Mouse (Mus musculus): Measurements from ENCODE around the gene Zfp607b. TPM values are rescaled to one million over a fixed set of nuclear protein-coding genes. Genes with fewer than 3 reads are reported as not detected.
A peak's percentile ranks its signal among the peaks of the same experiment; 100 is the strongest.

The Zfp607b gene
- polyA plus RNA-seq, 1 experiment from 2014 or later, result 6.6 TPM

DNA sequence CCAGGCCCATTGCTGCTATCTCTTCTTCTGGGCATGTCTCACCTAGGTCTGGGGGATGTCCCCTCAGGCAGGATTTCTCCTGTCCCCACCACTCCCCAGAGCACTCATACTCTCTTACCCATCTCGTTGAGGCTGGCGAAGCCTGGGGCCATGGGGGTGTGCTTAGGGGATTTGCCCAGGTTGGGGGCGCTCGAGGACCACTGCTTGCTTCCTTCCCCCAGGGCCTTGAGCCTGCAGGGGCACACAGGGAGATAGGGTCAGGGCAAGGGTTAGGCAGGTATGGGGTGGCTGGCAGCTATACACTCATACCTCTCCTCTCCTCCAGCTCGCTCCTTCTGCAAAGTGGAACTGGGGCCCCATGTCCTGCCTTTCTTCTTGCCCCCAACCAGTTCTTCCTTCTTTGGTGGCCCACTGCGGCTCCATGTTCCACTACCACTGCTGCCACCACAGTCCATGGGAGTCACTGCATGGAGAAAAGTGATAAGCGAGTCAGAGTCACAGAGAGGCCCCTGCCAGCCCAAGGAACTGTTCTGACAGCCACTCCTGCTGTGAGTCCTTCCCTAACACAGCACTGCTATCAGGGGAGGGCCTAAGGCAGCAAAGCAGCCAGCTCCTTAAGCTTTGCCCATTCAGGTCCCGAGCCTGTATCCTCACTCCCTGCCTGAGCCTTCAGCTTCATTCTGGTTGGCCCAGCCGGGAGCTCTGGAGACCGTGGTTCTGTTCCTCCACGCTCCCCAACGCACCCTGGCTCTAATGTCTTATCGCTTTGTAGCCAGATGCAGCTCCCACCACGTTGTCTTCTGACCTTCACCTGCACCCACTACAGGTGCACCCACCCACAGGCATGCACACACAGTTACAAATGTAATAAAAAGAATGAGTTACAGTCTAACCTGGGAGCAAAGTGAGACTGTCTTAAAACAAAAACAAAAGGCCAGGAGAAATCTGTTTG, 30.2 kb upstream of the Zfp607b start:
- no peak for DNase-seq (ENCODE audit: low spot score)
- Histone ChIP-seq H3K4me1 (replicated peaks) (peaks cover 10% of the 10 kb centered on the region), H3K27me3 (ENCODE audit: insufficient read depth, poor library complexity, severe bottlenecking) (peaks cover 58% of the 10 kb centered on the region), H3K9me3 (no peaks in the 10 kb centered on the region), H3K27ac (no peak overlapping the region), H3K4me3 (no peak overlapping the region), H3K36me3 (peaks cover 69% of the 10 kb centered on the region)
- 56% methylated on average over 14 of the region's 14 CpGs for WGBS

- Histone ChIP-seq H3K36me3 (peaks cover 81% of the 10 kb centered on the region), H3K4me1 (replicated peaks) (0 out of 2 replicates have a peak, but pooled peaks cover 6% of the 10 kb centered on the region), H3K27me3 (ENCODE audit: insufficient read depth, poor library complexity, severe bottlenecking) (peaks cover 27% of the 10 kb centered on the region)
Observed at GRCm38 (mm10) chr7:27662038-27662437, 27.1 kb upstream of the Zfp607b start.

DNA sequence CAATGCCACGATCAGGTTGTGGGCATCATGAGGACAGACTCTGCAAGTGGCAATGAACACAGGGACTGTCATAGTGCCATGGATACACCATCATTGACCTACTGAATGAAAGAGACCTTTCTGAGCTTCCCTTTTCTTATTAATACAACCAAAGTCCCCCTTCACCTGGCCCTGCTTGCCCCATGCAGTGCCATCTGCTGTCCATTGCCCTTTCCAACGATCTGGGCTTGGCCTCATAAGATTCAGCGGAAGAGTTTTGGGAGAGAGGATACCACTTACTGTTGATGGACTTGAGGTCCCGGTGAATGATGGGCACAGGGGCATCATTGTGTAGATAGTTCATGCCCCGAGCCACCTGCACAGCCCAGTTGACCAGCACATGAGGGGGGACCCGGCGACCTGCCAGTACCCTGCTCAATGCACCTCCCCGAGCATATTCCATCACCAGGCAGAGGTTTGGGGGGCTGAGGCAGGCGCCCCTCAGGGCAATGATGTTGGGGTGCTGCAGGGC, 16.0 kb upstream of the Zfp607b start:
- DNase-seq (ENCODE audit: low spot score), result no peak
- WGBS, result 56% methylated on average over 9 of the region's 9 CpGs
- H3K9me3 ChIP-seq, result peaks cover 3% of the 10 kb centered on the region; the same call in 1 of the 2 replicates
- H3K4me1 ChIP-seq (replicated peaks), result peaks cover 36% of the 10 kb centered on the region
- H3K4me3 ChIP-seq, result peak overlapping the region; percentile 97
- H3K27me3 ChIP-seq (ENCODE audit: insufficient read depth, poor library complexity, severe bottlenecking), result no peaks in the 10 kb centered on the region
- peak overlapping the region; percentile 95 for H3K27ac ChIP-seq
- H3K36me3 ChIP-seq, result peaks cover 39% of the 10 kb centered on the region

More at GRCm38 (mm10) chr7:27662038-27662437, 27.1 kb upstream of the Zfp607b start:
- WGBS, result 95% methylated on average over 4 of the region's 4 CpGs
- H3K27ac ChIP-seq, result no peak overlapping the region
- DNase-seq (ENCODE audit: low spot score), result no peak
- no peak overlapping the region for H3K4me3 ChIP-seq
- no peaks in the 10 kb centered on the region for H3K9me3 ChIP-seq

DNA sequence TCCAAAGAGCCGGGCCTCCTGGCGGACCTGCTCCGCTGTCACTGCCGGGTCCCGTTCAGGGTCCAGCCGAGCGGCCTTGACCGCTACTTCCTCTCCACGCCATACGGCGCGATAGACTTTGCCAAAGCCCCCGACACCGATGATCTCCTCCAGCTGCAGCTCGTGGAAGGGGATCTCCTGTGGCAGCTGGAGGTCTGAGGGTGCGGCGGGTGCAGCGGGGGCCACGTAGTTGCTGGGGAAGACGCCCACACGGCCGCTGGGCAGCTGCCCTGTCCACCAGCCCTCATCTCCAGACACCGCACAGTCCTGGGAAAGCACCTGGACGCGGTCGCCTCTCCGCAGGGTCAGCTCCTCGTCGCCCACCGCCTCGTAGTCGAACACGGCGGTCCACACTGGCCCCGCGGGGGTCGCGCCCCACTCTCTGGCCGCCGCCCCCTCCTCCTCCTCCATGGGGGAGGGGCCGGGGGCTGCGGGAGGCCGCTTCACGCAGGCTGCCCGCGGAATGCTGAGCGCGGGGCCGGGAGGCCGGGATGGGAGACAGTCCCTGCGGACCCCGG, 15.5 kb upstream of the Zfp607b start:
- Histone ChIP-seq H3K27ac (peak overlapping the region; percentile 95), H3K27me3 (ENCODE audit: insufficient read depth, poor library complexity, severe bottlenecking) (no peaks in the 10 kb centered on the region), H3K9me3 (no peaks in the 10 kb centered on the region), H3K4me3 (peak overlapping the region; percentile 97), H3K4me1 (replicated peaks) (peaks cover 36% of the 10 kb centered on the region), H3K36me3 (peaks cover 33% of the 10 kb centered on the region)
- peak; percentile 36 for DNase-seq (ENCODE audit: low spot score)
- WGBS, result 1% methylated on average over 52 of the region's 52 CpGs

DNA sequence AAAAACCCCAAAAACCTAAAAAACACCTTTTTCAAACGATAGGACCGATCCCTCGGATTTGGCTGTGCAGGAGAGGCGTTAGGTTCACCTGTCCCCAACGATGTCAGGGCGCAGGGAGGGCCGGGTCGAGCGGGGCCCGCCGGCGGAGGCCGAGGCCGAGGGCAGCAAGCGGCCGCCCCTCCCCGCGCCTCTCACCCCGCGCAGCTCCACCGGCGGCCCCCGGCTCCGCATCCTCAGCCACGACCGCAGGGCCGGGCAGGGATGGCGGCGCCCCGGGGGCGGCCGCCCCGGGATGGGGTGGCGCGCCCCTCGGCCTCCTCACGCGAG, 15.0 kb upstream of the Zfp607b start:
- Histone ChIP-seq H3K9me3 (no peaks in the 10 kb centered on the region), H3K4me3 (peak overlapping the region; percentile 97), H3K4me1 (replicated peaks) (peaks cover 36% of the 10 kb centered on the region), H3K27me3 (ENCODE audit: insufficient read depth, poor library complexity, severe bottlenecking) (no peaks in the 10 kb centered on the region), H3K27ac (peak overlapping the region; percentile 95), H3K36me3 (peaks cover 28% of the 10 kb centered on the region)
- DNase-seq (ENCODE audit: low spot score), result no peak
- WGBS, result under 1% methylated on average over 38 of the region's 38 CpGs

- no peaks in the 10 kb centered on the region for H3K27me3 ChIP-seq (ENCODE audit: insufficient read depth, poor library complexity, severe bottlenecking)
- no peaks in the 10 kb centered on the region for H3K9me3 ChIP-seq
- DNase-seq (ENCODE audit: low spot score), result peak; percentile 94
- H3K4me3 ChIP-seq, result peak within 1 kb of the TSS; percentile 97
- H3K27ac ChIP-seq, result peak within 1 kb of the TSS; percentile 95
- peaks cover 36% of the 10 kb centered on the region for H3K4me1 ChIP-seq (replicated peaks)
- WGBS, result under 1% methylated on average over 31 of the region's 31 CpGs
- H3K36me3 ChIP-seq, result peaks cover 24% of the 10 kb centered on the region
Observed at GRCm38 (mm10) chr7:27674522-27675221, 14.5 kb upstream of the Zfp607b start, which contains the start of gene Map3k10. Gene Map3k10, minus strand, starts transcription at chr7:27674598.

GRCm38 (mm10) chr7:27675222-27675612, 13.9 kb upstream of the Zfp607b start:
- whole genome bisulfite sequencing, result 32% methylated on average over 14 of the region's 14 CpGs
- Histone ChIP-seq H3K4me1 (replicated peaks) (peaks cover 36% of the 10 kb centered on the region), H3K36me3 (peaks cover 19% of the 10 kb centered on the region), H3K27ac (peak overlapping the region; percentile 95), H3K9me3 (no peaks in the 10 kb centered on the region), H3K27me3 (ENCODE audit: insufficient read depth, poor library complexity, severe bottlenecking) (no peaks in the 10 kb centered on the region), H3K4me3 (peak overlapping the region; percentile 97)
- DNase-seq (ENCODE audit: low spot score), result no peak

DNA sequence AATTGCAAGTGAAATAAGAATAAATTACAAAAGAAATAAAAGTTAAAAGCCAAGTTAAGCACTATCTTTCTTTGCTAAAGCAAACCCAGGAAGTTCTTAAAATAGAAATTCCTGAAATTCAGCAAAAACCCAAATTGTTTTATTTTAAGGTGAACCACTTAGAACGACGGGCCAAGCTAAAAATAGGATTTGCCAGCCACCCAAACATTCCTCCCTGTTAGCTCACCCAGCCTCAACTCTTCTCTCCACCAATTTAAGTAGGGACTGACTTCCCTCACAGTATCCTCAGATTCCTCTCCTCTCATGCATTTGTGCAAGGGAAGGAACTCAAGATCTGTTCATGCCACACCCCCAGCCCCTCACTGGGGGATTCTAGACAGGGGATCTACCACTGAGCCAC, 5.9 kb upstream of the Zfp607b start:
- no peak for DNase-seq (ENCODE audit: low spot score)
- no peak overlapping the region for H3K4me3 ChIP-seq
- H3K9me3 ChIP-seq, result no peaks in the 10 kb centered on the region
- H3K27ac ChIP-seq, result no peak overlapping the region
- no peaks in the 10 kb centered on the region for H3K36me3 ChIP-seq
- H3K27me3 ChIP-seq (ENCODE audit: insufficient read depth, poor library complexity, severe bottlenecking), result no peaks in the 10 kb centered on the region
- peaks cover 7% of the 10 kb centered on the region; the same call in 1 of the 2 replicates for H3K4me1 ChIP-seq (replicated peaks)
- WGBS, result 82% methylated on average over 2 of the region's 2 CpGs

GRCm38 (mm10) chr7:27685220-27685619, 3.9 kb upstream of the Zfp607b start:
- H3K4me1 ChIP-seq (replicated peaks), result peaks cover 20% of the 10 kb centered on the region
- peak overlapping the region; percentile 32 for H3K4me3 ChIP-seq
- H3K36me3 ChIP-seq, result no peaks in the 10 kb centered on the region
- no peaks in the 10 kb centered on the region for H3K9me3 ChIP-seq
- H3K27ac ChIP-seq, result peak overlapping the region; percentile 67; the same call in 1 of the 2 replicates
- WGBS, result 45% methylated on average over 5 of the region's 5 CpGs
- no peaks in the 10 kb centered on the region for H3K27me3 ChIP-seq (ENCODE audit: insufficient read depth, poor library complexity, severe bottlenecking)
- no peak for DNase-seq (ENCODE audit: low spot score)

DNA sequence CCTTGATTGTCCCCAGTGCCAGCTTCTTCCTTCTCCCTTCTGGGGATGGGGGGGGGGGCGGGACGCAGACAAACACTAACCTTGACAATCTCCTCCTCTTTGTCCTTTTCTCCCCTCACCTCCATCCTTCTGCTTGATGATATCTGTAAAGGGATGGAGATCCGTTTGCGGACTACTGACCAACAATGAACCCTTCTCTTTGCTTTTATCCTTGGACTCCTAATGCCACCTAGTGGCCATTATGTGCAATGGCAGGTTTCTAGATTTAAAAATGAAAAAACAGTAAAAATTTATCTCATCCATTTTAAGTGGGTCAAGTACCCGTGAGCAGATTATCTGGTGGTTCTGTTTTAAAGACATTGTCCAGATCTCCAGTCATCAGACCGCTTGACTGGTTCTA, 3.5 kb upstream of the Zfp607b start:
- H3K4me1 ChIP-seq (replicated peaks), result peaks cover 21% of the 10 kb centered on the region
- no peaks in the 10 kb centered on the region for H3K9me3 ChIP-seq
- no peaks in the 10 kb centered on the region for H3K27me3 ChIP-seq (ENCODE audit: insufficient read depth, poor library complexity, severe bottlenecking)
- H3K36me3 ChIP-seq, result no peaks in the 10 kb centered on the region
- 1% methylated on average over 6 of the region's 6 CpGs for WGBS
- H3K4me3 ChIP-seq, result peak overlapping the region; percentile 32
- H3K27ac ChIP-seq, result peak overlapping the region; percentile 67; the same call in 1 of the 2 replicates
- peak; percentile 42 for DNase-seq (ENCODE audit: low spot score)

GRCm38 (mm10) chr7:27687043-27687442, 2.1 kb upstream of the Zfp607b start:
- DNase-seq (ENCODE audit: low spot score), result no peak
- Histone ChIP-seq H3K36me3 (no peaks in the 10 kb centered on the region), H3K27me3 (ENCODE audit: insufficient read depth, poor library complexity, severe bottlenecking) (no peaks in the 10 kb centered on the region), H3K4me3 (no peak overlapping the region), H3K9me3 (no peaks in the 10 kb centered on the region), H3K4me1 (replicated peaks) (peaks cover 21% of the 10 kb centered on the region), H3K27ac (no peak overlapping the region)
- 84% methylated on average over 1 of the region's 1 CpGs for WGBS

DNA sequence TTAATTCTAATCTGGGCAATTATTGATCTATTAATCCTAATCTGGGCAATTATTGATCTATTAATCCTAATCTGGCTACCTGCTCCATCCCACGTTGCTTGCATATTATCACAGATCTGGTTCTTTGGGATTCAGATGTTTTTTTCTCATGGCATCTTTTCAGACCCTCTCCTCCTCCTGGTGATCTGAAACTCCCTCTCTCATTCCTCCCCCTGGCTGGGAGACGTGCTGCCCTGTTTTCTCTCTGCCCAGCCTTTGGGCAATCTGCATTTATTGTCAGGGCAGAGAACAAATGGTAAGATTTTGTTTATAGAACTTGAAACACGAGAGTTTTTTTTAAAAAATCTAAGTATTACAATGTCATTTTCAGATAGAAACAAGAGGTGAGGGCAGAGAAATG, 1.3 kb upstream of the Zfp607b start:
- Histone ChIP-seq H3K27ac (peak overlapping the region; percentile 90; the same call in 1 of the 2 replicates), H3K27me3 (ENCODE audit: insufficient read depth, poor library complexity, severe bottlenecking) (no peaks in the 10 kb centered on the region), H3K36me3 (no peaks in the 10 kb centered on the region), H3K4me3 (peak overlapping the region; percentile 64), H3K9me3 (no peaks in the 10 kb centered on the region), H3K4me1 (replicated peaks) (peaks cover 21% of the 10 kb centered on the region)
- WGBS, result 77% methylated on average over 3 of the region's 3 CpGs
- no peak for DNase-seq (ENCODE audit: low spot score)
